Mouse (Mus musculus) embryonic stem cell, embryonic (primary cell): Measurements from ENCODE around the gene Cipc.

Experiments used
- CTCF ChIA-PET, 4 experiments: fragments of 300-600 bp in 2 of 4; fragments of 350-600 bp in 2 of 4; sonication (Branson Sonifier 250); formaldehyde crosslinking; loops; one replicate each; lab custom pipeline; 2022; ENCODE audit warnings: inconsistent platforms in 2 of 4; lab: Charles Lee
- POLR2A ChIA-PET, 4 experiments: fragments of 300-600 bp in 2 of 4; fragments of 350-600 bp in 2 of 4; sonication (Branson Sonifier 250); formaldehyde crosslinking; loops; one replicate each; lab custom pipeline; 2022; ENCODE audit warnings: antibody characterized with exemption in 4 of 4, inconsistent platforms in 1 of 4; lab: Charles Lee

The Cipc gene

DNA sequence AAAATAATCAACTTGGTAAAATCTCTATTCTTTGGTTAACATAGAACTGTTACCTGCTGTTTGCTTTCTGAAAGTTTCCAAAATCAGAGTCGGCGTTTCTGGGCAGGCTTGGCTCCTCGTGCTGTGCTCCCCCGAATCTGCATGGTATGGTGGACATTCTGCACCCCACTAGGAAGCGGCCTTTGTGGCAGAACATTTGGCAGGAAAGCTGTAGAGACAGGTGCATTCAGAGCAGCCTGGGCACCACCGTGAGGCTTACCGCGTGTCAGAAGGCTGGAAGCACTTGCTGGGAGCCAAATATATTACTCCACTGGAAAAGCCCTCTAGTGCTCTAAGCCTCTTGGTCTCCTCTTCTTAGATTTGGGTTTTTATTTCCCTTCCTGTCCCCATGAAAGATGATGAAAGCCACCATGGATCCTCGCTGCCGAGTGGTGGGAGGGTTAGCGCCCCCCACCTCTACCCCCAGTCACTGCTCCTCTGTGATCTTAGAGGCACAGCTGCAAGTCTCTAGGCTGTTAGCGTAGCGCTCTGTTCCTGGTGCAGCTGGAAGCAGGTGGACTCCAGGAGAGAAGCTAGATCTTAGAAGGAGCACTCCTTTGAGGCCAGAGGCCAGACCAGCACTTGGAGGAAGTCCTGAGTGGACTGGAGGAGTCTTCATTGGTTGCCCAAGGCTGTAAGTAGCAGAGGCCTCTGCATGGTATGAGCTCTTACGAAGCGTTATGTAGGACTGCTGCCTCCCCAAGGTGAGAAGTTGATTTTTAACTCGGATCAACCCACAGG lies 17.6 kb downstream of the Cipc start:
- CTCF ChIA-PET: interaction anchor here in 3 of 4 experiments (0.6 to 2.5 kb wide), 5 partner anchors 10 to 89 kb away, joined by 3 to 22 read pairs (median 6); no protein-coding TSS in a partner anchor
- POLR2A ChIA-PET: interaction anchor here in 3 of 4 experiments (0.8 to 1.4 kb wide), 4 partner anchors 10 to 13 kb away, joined by 3 to 5 read pairs (median 4); no protein-coding TSS in a partner anchor

DNA sequence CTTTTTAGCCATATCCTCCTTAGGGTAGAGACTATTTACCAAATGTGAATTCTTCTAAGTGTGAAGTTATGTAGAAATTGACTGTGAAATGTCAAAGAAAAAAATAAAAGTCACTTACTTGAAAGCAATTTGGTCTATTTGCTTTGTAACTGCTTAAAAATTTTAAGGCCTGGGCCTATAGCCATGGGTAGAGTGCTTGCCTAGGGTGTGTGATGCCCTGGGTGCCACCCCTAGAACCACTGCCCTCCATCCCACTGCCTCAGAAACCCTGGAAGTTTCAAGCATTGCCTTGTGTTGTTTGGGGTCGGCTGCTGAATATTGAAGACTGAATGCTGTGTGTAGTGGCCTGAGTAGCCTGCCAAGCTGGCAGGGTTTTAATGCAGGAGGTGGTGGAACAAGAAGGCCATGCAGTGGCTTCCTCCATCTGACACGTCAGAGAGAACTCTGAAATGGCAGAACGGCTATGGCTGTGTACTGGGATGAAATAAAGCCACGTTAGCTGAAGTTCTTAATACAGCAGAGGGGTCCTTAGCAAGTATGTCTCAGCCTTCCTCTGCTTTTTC lies 18.5 kb downstream of the Cipc start:
- POLR2A ChIA-PET: interaction anchor here in 3 of 4 experiments (0.8 to 1.4 kb wide), 6 partner anchors 9 to 164 kb away, joined by 3 to 5 read pairs (median 4); no protein-coding TSS in a partner anchor
- CTCF ChIA-PET: interaction anchor here in 1 of 4 experiments (1.4 to 1.8 kb wide), 3 partner anchors 11 to 42 kb away, joined by 3 to 6 read pairs (median 5); no protein-coding TSS in a partner anchor

DNA sequence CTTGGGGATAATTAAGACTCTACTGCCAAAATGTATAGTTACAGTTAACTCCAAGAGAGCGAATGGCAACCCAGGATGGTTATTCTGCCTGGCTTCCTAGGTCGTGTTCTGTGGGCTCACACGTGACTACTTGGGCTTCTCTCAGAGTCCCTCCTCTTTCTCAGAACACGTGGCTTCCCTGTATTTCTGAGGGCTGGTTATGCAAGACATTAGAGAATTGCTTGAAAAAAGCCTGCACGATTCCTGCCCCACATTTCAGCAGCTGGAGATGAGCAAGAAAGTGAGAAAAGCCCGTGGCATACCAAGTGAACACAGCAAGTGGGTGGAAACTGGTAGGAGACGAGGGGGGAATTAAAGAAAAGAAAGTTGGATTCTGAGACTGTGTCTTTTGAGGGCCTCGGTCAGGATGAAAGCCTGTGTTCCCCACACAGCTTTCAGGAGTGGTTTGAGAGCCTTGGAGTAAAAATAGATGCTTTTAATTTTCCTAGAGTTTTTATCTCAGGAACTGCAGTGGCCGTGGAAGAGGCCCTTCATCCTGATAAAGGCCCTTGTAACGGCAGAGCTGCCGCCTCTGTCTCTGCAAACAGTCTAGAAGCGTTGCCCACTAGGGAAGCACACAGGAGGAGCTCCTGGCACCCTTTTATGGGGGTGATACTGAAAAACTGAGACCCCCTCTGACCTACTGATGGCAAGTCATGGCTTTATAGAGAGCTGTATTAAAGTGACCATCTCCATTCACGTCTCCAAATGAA lies 21.8 kb downstream of the Cipc start:
- ChIA-PET CTCF (interaction anchor here (0.6 to 1.6 kb wide), 6 partner anchors 8 to 253 kb away, joined by 3 to 6 read pairs (median 4); no protein-coding TSS in a partner anchor), POLR2A (interaction anchor here (0.5 to 1.8 kb wide), 18 partner anchors 7 to 499 kb away, joined by 3 to 7 read pairs (median 4); partner anchors contain the start of gene Cipc (in 1 of the 4))

DNA sequence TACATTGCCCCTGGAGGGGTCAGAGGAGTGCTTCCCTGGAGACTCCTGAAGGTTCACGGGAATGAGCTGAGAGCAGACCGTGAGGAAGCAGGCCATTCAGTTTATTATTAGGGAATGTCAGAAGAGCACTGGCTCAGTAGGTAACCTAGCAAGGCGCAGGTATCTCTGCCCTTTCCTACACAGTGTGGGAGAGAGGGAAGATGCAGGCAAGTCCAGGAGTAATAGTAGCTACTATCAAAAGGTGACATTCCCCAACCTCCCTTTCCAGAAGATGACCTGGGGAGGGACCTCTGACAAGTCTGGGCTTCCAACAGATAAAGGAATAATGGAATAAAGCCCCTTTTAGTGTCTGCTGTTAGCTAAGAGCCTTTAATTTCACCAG lies 22.4 kb downstream of the Cipc start:
- ChIA-PET CTCF (interaction anchor here (0.6 to 2.2 kb wide), 12 partner anchors 9 to 254 kb away, joined by 3 to 6 read pairs (median 3); no protein-coding TSS in a partner anchor), POLR2A (interaction anchor here (0.5 to 2.1 kb wide), 13 partner anchors 8 to 465 kb away, joined by 3 to 7 read pairs (median 4); partner anchors contain the start of gene Cipc (in 1 of the 4))

DNA sequence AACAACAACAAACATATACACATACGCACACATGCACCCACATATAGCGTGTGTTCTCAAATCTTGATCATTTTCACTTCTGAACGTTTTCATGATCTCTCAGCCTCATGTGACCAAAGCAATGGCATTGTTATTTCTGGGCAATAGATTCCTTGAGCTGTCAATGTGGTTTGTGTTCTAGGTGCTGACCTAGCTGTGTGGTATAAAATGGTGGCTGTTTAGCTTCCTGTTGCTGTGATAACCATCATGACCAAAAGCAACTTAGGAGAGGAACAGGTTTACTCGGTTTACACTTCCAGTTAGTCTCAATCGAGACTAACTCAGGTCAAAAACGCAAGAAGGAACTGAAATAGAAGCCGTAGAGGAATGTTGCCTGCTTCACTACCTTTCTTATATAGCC lies 24.2 kb downstream of the Cipc start:
- CTCF ChIA-PET: interaction anchor here in 2 of 4 experiments (0.6 to 2.2 kb wide), 4 partner anchors 48 to 82 kb away, joined by 3 to 6 read pairs (median 3); no protein-coding TSS in a partner anchor
- POLR2A ChIA-PET: interaction anchor here in 2 of 4 experiments (0.9 to 2.1 kb wide), 3 partner anchors 10 to 18 kb away, joined by 3 to 5 read pairs (median 3); no protein-coding TSS in a partner anchor

DNA sequence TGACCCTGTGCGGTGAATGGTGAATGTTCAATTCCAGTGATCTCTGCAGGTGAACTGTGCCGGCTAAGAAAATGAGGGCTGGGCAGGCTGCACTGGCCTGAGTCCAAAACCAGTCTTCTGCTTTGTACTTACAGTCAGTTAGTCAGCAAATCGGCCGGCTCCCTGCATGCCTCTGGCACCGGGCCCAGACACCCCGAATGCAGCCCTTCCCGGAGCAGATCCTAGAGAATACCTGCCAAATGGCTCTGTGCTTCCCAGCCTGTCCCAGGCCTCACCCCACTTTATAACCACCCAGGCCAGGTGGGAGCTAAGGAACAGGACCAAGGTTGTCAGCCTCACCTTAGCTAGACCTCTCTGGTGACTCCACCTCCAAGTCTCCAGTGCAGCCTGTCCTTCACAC lies 26.4 kb downstream of the Cipc start:
- POLR2A ChIA-PET: interaction anchor here in 3 of 4 experiments (0.6 to 1.4 kb wide), 11 partner anchors 11 to 408 kb away, joined by 3 to 5 read pairs (median 3); partner anchors contain the start of gene Cipc (in 1 of the 3)
- CTCF ChIA-PET: interaction anchor here (0.5 to 6.1 kb wide), 18 partner anchors 14 to 304 kb away, joined by 3 to 94 read pairs (median 4); no protein-coding TSS in a partner anchor

DNA sequence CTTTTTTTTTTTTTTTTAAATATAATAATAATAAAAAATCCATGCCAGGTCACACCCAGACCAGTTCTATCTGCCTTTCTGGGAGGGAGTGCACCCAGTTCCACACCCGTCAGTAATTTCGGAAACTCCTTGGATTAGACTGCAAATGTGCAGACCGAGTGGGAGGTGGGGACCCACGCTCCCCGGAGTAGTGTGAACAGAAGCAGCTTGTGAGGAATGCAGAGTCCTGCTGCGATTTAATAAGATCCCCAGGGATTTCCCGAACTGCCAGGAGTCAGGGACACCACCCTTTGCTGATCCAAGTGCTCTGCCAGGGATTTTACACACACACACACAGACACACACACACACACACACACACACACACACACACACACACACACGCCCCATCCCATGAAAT lies 26.9 kb downstream of the Cipc start:
- ChIA-PET POLR2A (interaction anchor here in 3 of 4 experiments (0.6 to 1.8 kb wide), 16 partner anchors 9 to 407 kb away, joined by 3 to 7 read pairs (median 4); partner anchors contain the start of gene Cipc (in 1 of the 3)), CTCF (interaction anchor here (0.5 to 6.1 kb wide), 30 partner anchors 10 to 571 kb away, joined by 3 to 94 read pairs (median 5); no protein-coding TSS in a partner anchor)

DNA sequence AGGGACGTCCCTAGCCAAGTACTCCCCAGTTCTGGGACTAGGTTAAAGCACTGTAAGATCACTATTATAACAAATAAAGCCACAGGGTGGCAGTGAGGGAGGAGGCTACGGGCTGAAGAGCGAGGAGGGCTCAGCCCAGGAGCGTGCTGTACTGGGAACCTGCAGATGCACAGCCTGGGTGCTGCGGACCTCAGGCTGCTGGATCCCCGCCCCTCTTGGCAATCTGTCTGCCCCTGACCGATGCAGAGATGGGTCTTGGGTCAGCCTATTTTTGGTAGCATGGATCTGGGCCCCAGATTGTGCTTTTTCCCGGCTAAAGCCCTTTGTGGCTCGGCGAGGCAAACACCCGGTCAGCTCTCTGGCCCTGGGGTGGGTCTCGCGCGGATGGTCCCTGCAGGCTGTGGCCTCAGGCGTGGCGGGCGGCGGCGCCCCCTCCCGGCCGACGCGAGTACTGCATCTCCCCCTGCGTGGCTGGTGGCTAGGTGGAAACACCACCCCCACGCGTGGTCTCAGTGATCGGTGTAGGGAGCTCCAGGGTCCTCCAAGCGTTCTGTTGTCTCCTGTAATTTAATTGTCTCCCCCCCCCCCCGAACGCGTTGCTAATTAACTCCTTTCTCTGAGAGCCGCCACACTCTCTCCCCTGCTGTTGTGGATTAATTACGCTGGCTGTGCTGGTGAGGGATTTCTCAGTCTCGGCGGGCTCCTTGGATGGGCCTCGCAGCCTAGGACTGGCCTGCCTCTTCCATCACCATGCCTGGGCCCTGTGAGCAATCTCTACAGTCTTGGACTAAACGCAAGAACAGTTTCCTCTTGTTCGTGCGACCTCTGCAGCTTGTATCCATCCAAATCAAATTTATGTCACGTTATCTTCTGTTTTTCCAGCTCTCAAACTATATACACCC lies 27.8 kb downstream of the Cipc start:
- CTCF ChIA-PET: interaction anchor here (0.6 to 6.1 kb wide), 66 partner anchors 8 to 774 kb away, joined by 3 to 94 read pairs (median 4); partner anchors contain the start of genes Zdhhc22 (in 2 of the 4) and Cipc (in 1 of the 4)

DNA sequence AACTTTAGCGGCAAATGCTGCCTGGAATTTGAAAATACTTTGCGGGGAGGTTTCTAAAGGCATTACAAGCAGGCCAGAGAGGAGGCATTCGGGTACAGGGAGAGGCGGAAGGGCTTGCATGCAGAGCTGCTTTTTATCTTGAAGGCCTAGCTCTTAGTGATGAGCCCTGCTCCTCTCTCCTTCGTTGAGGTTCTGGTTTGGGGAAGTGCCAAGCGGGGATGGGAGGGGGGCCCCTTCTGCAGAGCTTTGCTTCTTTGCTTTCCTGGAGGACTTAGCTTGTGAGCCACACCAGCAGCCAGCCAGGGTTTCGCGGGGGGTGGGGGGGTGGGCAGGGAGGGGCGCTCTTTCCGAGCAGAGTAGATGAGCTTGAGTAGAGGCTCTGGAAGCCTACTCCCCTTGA lies 28.9 kb downstream of the Cipc start:
- ChIA-PET CTCF (interaction anchor here (0.5 to 6.1 kb wide), 58 partner anchors 8 to 417 kb away, joined by 3 to 94 read pairs (median 4); partner anchors contain the start of genes Zdhhc22 (in 2 of the 4) and Cipc (in 1 of the 4)), POLR2A (interaction anchor here (0.5 to 2.5 kb wide), 24 partner anchors 8 to 483 kb away, joined by 3 to 12 read pairs (median 4); partner anchors contain the start of genes Cipc (in 2 of the 4) and Zdhhc22 (in 1 of the 4))

More for the DNA sequence above, 27.8 kb downstream of the Cipc start:
- POLR2A ChIA-PET: interaction anchor here (0.6 to 2.2 kb wide), 28 partner anchors 9 to 872 kb away, joined by 3 to 12 read pairs (median 3); partner anchors contain the start of genes Cipc (in 1 of the 4) and Zdhhc22 (in 1 of the 4)

DNA sequence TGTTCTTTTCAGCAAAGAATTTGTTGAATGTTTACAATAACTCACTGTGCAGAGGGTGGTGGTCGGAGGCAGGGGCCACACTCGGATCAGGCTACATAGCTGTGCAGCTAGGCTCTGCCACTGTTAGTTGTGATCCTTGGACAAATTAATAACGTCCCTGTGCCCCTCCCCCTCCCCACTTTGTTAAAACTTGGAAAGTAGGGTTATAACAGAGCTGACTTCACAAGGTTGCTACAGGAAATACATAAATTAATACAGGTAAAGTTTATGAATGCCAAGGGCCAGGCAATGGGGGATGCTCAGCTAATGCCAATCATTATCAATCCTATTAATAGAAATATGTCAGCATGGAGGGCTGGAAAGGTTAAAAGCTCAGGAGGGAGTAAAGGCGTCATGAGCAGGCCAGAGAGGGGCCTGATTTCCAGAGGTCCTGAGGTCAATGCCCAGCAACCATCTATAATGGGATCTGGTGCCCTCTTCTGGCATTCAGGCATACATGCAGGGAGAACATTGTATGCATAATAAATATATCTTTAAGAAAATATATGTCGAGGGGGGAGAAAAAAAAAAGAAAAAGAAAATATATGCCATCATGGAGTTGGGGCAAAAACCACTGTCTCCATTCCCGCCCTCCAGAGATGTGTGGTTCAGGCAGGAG lies 29.8 kb downstream of the Cipc start:
- CTCF ChIA-PET: interaction anchor here (0.6 to 6.1 kb wide), 35 partner anchors 10 to 1939 kb away, joined by 3 to 94 read pairs (median 4); partner anchors contain the start of gene Cipc (in 1 of the 4)

DNA sequence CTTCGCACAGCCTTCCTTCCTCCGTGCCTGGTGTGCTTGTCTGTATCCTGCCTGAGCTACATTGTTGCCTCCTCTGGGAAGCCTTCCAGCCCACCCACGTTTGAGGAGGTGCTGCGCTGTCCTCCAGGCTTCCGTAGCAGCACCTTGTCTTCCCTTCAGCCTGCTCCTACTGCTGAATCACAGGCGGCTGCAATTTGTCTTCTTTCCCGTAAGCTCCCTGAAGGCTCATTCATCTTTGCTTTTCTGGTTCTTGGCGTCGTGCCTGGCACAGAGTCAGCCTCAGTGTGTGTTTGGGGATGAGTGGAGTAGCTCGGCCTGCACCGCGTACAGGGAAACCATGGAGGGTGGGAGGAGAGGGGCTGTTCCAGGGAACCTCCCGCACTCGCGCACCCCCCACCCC lies 31.0 kb downstream of the Cipc start:
- ChIA-PET POLR2A (interaction anchor here in 3 of 4 experiments (1.1 to 2.5 kb wide), 8 partner anchors 9 to 210 kb away, joined by 3 to 6 read pairs (median 4); partner anchors contain the start of gene Zdhhc22 (in 1 of the 3)), CTCF (interaction anchor here (0.6 to 6.1 kb wide), 15 partner anchors 9 to 752 kb away, joined by 3 to 94 read pairs (median 3); partner anchors contain the start of gene Zdhhc22 (in 1 of the 4))

More for the DNA sequence above, 29.8 kb downstream of the Cipc start:
- POLR2A ChIA-PET: interaction anchor here in 3 of 4 experiments (0.6 to 2.5 kb wide), 14 partner anchors 8 to 219 kb away, joined by 3 to 7 read pairs (median 4); partner anchors contain the start of gene Zdhhc22 (in 1 of the 3)

DNA sequence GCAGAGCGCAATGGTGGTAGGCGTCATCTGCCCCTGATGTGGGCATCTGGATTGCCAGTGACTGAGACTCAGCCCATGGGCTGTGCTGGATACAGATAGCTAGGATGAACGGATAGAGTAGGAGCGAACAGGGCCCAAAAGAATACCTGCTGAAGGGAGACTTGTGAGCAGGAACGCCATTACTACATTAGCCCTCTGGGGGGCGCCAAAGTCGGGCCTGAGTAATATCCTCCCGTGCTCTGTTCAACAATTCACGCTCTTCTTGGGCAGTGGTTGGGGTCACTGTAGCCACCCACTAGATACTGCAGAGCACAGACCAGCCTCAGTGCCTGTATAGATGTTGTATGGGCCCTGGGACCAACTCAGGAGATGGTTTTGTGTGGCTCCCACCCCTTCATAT lies 34.3 kb downstream of the Cipc start:
- ChIA-PET CTCF (interaction anchor here (0.6 to 1.7 kb wide), 14 partner anchors 9 to 417 kb away, joined by 3 to 9 read pairs (median 4); partner anchors contain the start of gene Zdhhc22 (in 2 of the 4)), POLR2A (interaction anchor here in 1 of 4 experiments (0.6 kb wide), 1 partner anchor 10 kb away, joined by 3 read pairs; no protein-coding TSS in a partner anchor)

DNA sequence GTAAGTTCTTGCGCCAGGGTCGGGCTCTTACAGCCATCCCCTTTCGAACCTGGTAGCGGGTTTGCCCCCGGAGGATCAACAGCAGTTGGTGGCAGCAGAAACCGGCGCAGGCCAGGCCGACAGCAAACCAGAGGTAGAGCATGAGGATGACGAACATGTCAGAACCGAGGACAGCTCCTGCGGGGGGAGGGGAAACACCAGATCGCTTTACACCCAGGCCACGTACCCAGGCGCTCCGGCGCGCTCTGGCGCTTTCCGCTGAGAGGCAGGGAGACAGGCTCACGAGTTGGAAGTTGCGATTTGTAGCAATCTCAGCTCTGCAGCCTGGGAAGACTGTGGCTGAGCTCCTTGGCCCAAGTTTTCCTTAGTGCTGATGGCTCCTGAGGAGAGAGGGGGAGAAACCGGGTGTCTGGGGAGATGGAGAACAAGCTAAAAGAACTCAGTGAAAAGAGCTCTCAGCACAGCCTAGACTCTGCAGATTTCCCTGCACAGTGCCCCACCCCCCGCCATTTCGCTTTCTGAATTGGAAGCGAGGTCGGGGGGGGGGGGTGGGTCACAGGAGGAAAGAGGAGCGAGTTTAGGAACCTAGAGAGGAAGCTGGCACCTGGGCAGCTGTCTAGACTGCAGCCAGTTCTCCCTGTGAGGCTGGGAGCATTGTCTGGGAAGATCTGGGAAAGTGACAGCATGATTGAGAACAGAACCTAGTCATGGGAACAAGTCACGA lies 36.8 kb downstream of the Cipc start:
- CTCF ChIA-PET: interaction anchor here (0.5 to 2.5 kb wide), 24 partner anchors 9 to 334 kb away, joined by 3 to 17 read pairs (median 5); no protein-coding TSS in a partner anchor
- POLR2A ChIA-PET: interaction anchor here in 3 of 4 experiments (0.7 to 3.1 kb wide), 20 partner anchors 9 to 852 kb away, joined by 3 to 12 read pairs (median 4); partner anchors contain the start of genes Gstz1 (in 1 of the 3) and Pomt2 (in 1 of the 3)

DNA sequence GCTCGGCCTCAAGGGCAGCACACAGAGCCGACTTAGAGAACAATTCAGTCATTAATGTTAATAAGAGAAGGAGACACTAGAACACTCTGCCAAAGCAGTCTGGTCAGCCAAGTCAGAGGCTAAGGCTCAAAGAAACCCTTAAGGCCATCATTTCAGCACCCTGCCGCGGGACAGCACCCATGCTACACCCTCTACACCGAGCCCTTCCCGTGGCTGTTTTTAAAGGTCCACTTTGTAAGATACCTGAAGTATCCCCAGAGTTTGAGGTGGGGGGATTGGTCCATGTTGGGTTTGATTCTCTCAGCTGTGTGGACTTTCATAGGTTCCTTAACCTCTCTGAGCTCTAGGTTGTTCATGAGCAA lies 37.3 kb downstream of the Cipc start:
- POLR2A ChIA-PET: interaction anchor here in 3 of 4 experiments (0.9 to 3.1 kb wide), 15 partner anchors 10 to 852 kb away, joined by 3 to 12 read pairs (median 4); partner anchors contain the start of genes Gstz1 (in 1 of the 3) and Pomt2 (in 1 of the 3)

More for the DNA sequence above, 37.3 kb downstream of the Cipc start:
- CTCF ChIA-PET: interaction anchor here (0.6 to 2.5 kb wide), 14 partner anchors 9 to 409 kb away, joined by 3 to 17 read pairs (median 6); no protein-coding TSS in a partner anchor
